Mouse (Mus musculus): ENCODE results near the gene Gpsm3. TPM values are rescaled to one million over a fixed set of nuclear protein-coding genes. Genes with fewer than 3 reads are reported as not detected.
A peak's percentile ranks its signal among the peaks of the same experiment; 100 is the strongest.

Gene Gpsm3
- polyA plus RNA-seq, 1 experiment = 35.6 TPM

DNA sequence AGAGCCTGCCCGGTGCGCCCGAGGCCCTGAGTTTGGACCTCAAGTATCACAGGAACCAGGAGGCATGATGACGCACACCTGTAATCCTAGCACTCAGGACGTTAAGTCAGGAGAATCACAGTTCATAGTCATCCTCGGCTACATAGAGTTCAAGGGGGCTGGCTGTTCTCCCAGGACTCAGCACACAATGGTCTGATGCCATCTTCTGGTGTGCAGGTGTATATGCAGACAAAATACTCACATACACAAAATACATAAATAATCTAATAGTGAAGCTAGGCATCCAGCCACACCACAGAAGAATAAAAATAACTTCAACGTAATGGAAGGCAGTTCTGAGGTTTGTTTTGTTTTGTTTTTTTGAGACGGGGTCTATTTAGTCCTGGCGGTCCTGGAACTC is 33.6 kb downstream of the Gpsm3 start:
- WGBS = 81% methylated on average over 9 of the region's 9 CpGs
- no peak for DNase-seq
- no peak for TF ChIP-seq CTCF (IDR thresholded peaks at IDR 0.05; ENCODE audit: insufficient read depth, low read length)
- no peak for TF ChIP-seq POLR2A (IDR thresholded peaks at IDR 0.05; ENCODE audit: borderline replicate concordance, extremely low read depth, low read depth, low read length)
- H3K4me1 ChIP-seq (ENCODE audit: control insufficient read depth, insufficient read depth, low read length) = peaks cover 6% of the 10 kb centered on the region
- H3K4me3 ChIP-seq (replicated peaks; ENCODE audit: extremely low read depth, low read depth, low read length) = no peak overlapping the region

GRCm38 (mm10) chr17:34624981-34625380 is 35.4 kb downstream of the Gpsm3 start:
- WGBS = 88% methylated on average over 3 of the region's 3 CpGs

DNA sequence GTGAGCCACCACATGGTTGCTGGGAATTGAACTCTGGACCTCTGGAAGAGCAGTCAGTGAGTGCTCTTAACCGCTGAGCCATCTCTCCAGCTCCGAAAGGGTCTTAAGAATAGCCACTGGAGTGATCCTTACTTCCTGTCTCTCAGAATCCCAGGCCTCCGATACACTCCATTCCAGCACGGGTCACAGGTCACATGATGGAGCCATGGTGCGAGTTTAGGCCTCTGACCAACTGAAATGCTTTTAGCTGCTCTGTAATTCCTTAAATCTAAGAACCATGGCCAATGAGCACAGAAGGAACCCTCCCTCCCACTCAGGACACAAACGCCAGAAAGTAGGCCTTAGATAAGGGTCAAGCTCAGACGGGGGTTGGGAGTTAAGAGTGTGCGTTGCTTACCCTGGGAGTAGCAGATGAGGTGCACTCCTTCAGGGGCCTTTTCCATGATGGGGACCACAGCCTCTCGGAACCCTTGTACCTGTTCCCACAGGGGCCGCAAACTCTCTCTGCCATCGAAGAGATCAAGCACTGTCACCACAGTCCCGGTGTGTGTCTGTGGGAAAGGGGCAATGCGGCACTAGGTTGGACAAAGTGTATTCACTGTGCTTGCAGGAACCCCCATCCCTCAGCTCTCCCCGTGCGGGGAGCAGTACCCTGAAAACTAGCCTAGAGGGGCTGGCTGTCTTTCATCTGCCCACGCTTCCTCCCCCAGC is 36.6 kb downstream of the Gpsm3 start:
- no peak for DNase-seq
- Histone ChIP-seq H3K4me1 (ENCODE audit: control insufficient read depth, insufficient read depth, low read length) (peaks cover 9% of the 10 kb centered on the region), H3K4me3 (replicated peaks; ENCODE audit: extremely low read depth, low read depth, low read length) (peak overlapping the region; percentile 83)
- 55% methylated on average over 16 of the region's 16 CpGs for WGBS
- no peak for TF ChIP-seq CTCF (IDR thresholded peaks at IDR 0.05; ENCODE audit: insufficient read depth, low read length)
- TF ChIP-seq POLR2A (IDR thresholded peaks at IDR 0.05; ENCODE audit: borderline replicate concordance, extremely low read depth, low read depth, low read length) = no peak

More at GRCm38 (mm10) chr17:34624981-34625380, 35.4 kb downstream of the Gpsm3 start:
- H3K4me3 ChIP-seq (replicated peaks; ENCODE audit: extremely low read depth, low read depth, low read length) = no peak overlapping the region
- TF ChIP-seq CTCF (IDR thresholded peaks at IDR 0.05; ENCODE audit: insufficient read depth, low read length) (no peak), POLR2A (IDR thresholded peaks at IDR 0.05; ENCODE audit: borderline replicate concordance, extremely low read depth, low read depth, low read length) (no peak)
- no peak for DNase-seq
- H3K4me1 ChIP-seq (ENCODE audit: control insufficient read depth, insufficient read depth, low read length) = peaks cover 6% of the 10 kb centered on the region

- under 1% methylated on average over 18 of the region's 18 CpGs for WGBS
- Histone ChIP-seq H3K4me3 (replicated peaks; ENCODE audit: extremely low read depth, low read depth, low read length) (peak overlapping the region; percentile 83), H3K4me1 (ENCODE audit: control insufficient read depth, insufficient read depth, low read length) (peaks cover 14% of the 10 kb centered on the region)
- TF ChIP-seq CTCF (IDR thresholded peaks at IDR 0.05; ENCODE audit: insufficient read depth, low read length) (no peak), POLR2A (IDR thresholded peaks at IDR 0.05; ENCODE audit: borderline replicate concordance, extremely low read depth, low read depth, low read length) (no peak)
- no peak for DNase-seq
These were observed 37.1 kb downstream of the Gpsm3 start for GRCm38 (mm10) chr17:34626773-34627092.

- peak; percentile 77 for DNase-seq
- Histone ChIP-seq H3K4me3 (replicated peaks; ENCODE audit: extremely low read depth, low read depth, low read length) (peak overlapping the region; percentile 83), H3K4me1 (ENCODE audit: control insufficient read depth, insufficient read depth, low read length) (peaks cover 15% of the 10 kb centered on the region)
- TF ChIP-seq CTCF (IDR thresholded peaks at IDR 0.05; ENCODE audit: insufficient read depth, low read length) (no peak), POLR2A (IDR thresholded peaks at IDR 0.05; ENCODE audit: borderline replicate concordance, extremely low read depth, low read depth, low read length) (peak; percentile 80; the same call in 1 of the 2 replicates)
- whole genome bisulfite sequencing = under 1% methylated on average over 45 of the region's 45 CpGs
These were observed 37.7 kb downstream of the Gpsm3 start for GRCm38 (mm10) chr17:34627093-34627942.

- WGBS = 3% methylated on average over 29 of the region's 29 CpGs
- TF ChIP-seq CTCF (IDR thresholded peaks at IDR 0.05; ENCODE audit: insufficient read depth, low read length) (no peak), POLR2A (IDR thresholded peaks at IDR 0.05; ENCODE audit: borderline replicate concordance, extremely low read depth, low read depth, low read length) (no peak)
- no peak for DNase-seq
These were observed 38.5 kb downstream of the Gpsm3 start, which contains the start of gene Ppt2 for GRCm38 (mm10) chr17:34627943-34628643. TSS of gene Ppt2 (minus strand) at chr17:34628510.

DNA sequence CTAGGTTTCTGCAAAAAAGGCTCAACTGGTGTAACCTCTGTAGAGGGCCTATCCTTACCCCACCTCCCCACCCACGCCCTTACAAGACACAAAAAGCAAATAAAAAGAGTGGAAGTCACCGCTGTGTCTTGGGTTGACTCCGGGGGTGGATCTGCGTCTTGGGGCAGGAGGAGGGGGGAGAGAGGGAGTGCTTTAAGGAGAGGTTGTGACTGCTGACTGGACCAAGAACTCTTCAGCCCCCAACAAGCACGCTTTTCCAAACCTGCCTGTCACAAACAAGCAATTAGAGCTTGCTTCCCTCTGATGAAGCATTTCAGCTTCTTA is 39.0 kb downstream of the Gpsm3 start:
- WGBS = 46% methylated on average over 5 of the region's 5 CpGs
- no peak overlapping the region for H3K4me3 ChIP-seq (replicated peaks; ENCODE audit: extremely low read depth, low read depth, low read length)
- TF ChIP-seq POLR2A (IDR thresholded peaks at IDR 0.05; ENCODE audit: borderline replicate concordance, extremely low read depth, low read depth, low read length) = no peak
- no peak for TF ChIP-seq CTCF (IDR thresholded peaks at IDR 0.05; ENCODE audit: insufficient read depth, low read length)
- DNase-seq = no peak
- peaks cover 15% of the 10 kb centered on the region for H3K4me1 ChIP-seq (ENCODE audit: control insufficient read depth, insufficient read depth, low read length)

More at GRCm38 (mm10) chr17:34627943-34628643, 38.5 kb downstream of the Gpsm3 start, which contains the start of gene Ppt2:
- Histone ChIP-seq H3K4me3 (replicated peaks; ENCODE audit: extremely low read depth, low read depth, low read length) (peak within 1 kb of the TSS; percentile 83), H3K4me1 (ENCODE audit: control insufficient read depth, insufficient read depth, low read length) (peaks cover 15% of the 10 kb centered on the region)

GRCm38 (mm10) chr17:34629221-34629751 is 39.7 kb downstream of the Gpsm3 start, which contains the start of gene Prrt1:
TSS of gene Prrt1 (plus strand) at chr17:34629533.
- Histone ChIP-seq H3K4me3 (replicated peaks; ENCODE audit: extremely low read depth, low read depth, low read length) (peak within 1 kb of the TSS; percentile 24), H3K4me1 (ENCODE audit: control insufficient read depth, insufficient read depth, low read length) (peaks cover 15% of the 10 kb centered on the region)
- no peak for DNase-seq
- TF ChIP-seq CTCF (IDR thresholded peaks at IDR 0.05; ENCODE audit: insufficient read depth, low read length) = no peak
- TF ChIP-seq POLR2A (IDR thresholded peaks at IDR 0.05; ENCODE audit: borderline replicate concordance, extremely low read depth, low read depth, low read length) = peak; percentile 28; the same call in 1 of the 2 replicates
- WGBS = 16% methylated on average over 16 of the region's 16 CpGs

Data from lung, adult 2 months (tissue).